Mouse (Mus musculus) effector memory CD4-positive, alpha-beta T cell, adult 5 months (primary cell): ENCODE results near the gene Szrd1. TPM values are rescaled to one million over a fixed set of nuclear protein-coding genes. Genes with fewer than 3 reads are reported as not detected.

Experiments
- polyA plus RNA-seq: library from polyadenylated mRNA; unstranded; fragments of 100-300 nt; shearing (Covaris generic); gene quantifications from one replicate; pipeline ENCODE4 v1.2.1, GENCODE M21; 2017

Szrd1 gene
- polyA plus RNA-seq = 66.4 TPM

DNA sequence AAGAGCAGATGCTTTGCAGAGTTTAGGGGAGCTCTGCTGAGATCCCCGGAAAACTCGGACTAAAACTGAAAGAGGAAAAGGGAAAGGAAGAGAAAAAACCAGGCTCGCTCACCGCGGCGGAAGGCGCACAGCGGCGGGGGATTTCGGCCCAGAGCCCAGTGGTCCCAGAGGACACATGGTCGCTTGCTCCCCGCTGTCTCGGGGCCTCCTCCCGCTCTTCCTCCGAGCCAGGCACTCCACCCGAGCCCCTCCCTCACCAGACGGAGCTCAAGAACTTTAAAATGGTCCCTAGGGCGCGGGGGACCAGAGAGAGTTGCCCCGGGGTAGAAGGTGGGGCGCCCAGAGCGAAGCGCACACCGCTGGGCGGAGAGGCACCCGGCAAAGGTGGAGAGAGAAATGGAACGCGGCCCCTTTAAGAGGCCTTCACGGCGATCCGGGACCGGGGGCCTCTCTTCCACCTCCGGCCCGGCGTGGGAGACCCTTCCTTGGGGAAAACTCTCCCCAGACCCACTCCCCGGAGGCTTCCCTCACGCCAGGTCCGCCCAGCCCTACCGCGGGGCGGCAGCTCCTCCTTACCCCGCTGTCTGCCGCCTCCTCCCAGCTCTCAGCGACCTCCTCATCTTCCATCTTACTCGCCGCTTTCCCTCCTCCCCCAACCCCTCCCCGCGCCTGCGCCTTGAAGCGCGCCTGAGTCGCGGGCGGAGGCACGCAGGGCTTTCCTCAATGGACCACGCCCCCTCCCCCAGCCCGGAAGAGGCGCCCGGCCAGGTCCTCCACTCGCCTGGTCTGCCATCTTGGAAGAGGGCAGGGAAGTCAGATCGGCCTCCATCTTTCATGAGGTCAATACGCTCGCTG lies at the start of gene Szrd1:
Szrd1 (minus strand) TSS at position 660 of the 855 bp plus-strand sequence.

DNA sequence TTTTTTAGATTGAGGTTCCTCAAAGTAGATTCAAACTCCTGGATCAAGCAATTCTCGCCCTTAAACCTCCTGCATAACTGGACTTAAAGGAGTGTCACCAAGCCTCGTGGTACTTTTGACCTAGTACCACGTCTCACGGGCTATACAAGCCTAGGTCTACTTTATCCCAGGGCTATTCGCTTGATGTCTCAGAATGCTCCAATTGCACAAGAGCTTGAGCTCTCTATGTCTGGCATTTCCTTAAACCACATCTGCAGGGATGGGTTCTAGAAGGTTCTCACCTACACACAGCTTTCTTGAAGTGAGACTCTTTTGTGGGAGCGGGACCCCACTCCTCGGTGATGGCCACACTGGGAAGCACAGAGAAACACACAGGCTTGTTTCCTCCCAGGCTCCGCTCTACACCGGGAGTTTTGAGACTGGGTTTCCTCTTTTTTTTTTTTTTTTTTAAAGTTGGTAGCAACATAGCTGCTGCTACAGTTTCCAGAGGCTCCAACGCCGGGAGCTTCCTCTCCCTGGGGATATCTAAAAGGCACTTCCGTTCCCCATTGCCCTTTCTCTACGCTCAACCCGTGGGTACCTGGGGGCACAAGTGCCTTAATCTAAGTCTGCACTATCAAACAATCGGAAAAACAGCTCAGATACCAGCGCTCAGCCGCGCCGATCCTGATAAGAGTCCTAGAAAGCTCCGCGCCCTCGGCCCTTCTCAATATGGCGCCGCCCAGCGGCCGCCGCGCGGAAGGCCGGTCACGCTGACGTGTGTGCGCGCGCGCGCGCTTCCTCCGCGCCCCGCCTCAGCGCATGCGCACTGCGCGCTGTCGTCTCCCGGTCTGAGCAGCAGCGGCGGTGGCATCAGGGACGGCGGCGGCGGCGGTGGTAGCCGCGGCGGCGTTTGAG lies 7.8 kb upstream of the Szrd1 start, which contains the start of gene Fbxo42:
Fbxo42 (plus strand) TSS at position 802 of the 897 bp plus-strand sequence.

DNA sequence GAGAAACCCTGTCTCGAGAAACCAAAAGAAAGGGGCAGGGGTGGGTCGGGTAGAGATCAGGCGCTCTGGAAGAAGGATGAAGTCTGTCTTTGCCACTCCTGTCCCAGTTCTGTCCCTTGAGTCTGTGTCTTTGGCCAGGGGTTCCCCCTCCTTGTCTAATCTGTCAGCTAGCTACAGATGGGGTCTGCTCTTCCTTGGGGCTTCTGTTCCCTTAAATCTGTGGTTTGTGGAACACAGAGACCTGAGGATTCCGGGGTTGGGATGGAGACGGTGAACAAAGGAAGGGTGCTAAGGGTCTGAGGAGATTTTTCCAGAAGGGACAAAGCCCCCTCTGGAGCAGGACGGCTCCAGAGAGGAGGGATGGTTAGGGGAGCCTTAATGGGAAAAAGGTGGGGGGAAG lies 51.5 kb downstream of the Szrd1 start, which contains the start of gene Spata21:
Spata21 (plus strand) TSS at position 301 of the 400 bp plus-strand sequence.

GRCm38 (mm10) chr4:141077681-141078509 lies 61.7 kb downstream of the Szrd1 start, which contains the start of gene Necap2:
TSS of gene Necap2 (minus strand) at chr4:141078357.

Other genes with a start within 250 kb of the Szrd1 start
- gene Padi2, start 233.4 kb downstream of the Szrd1 start, polyA plus RNA-seq = 10.3 TPM
- 155 TPM for gene Sdhb, start 178.6 kb downstream of the Szrd1 start, polyA plus RNA-seq
- gene Atp13a2, start 152.9 kb downstream of the Szrd1 start, polyA plus RNA-seq = 25.6 TPM
- not detected for gene Mfap2, start 129.4 kb downstream of the Szrd1 start, polyA plus RNA-seq
- 3.5 TPM for gene Crocc, start 79.2 kb downstream of the Szrd1 start, polyA plus RNA-seq
- 120 TPM for gene Necap2, start 61.4 kb downstream of the Szrd1 start, polyA plus RNA-seq
- gene Spata21, start 51.4 kb downstream of the Szrd1 start, polyA plus RNA-seq = 0.20 TPM
- 23.1 TPM for gene Fbxo42, start 8.1 kb upstream of the Szrd1 start, polyA plus RNA-seq
- 2.1 TPM for gene Rsg1, start 74.2 kb upstream of the Szrd1 start, polyA plus RNA-seq
- not detected for gene Arhgef19, start 99.7 kb upstream of the Szrd1 start, polyA plus RNA-seq
- gene Epha2, start 161.5 kb upstream of the Szrd1 start, polyA plus RNA-seq = not detected
- gene Fam131c, start 228.4 kb upstream of the Szrd1 start, polyA plus RNA-seq = not detected